Mouse (Mus musculus): ENCODE data around the gene Crybg1. TPM values are rescaled to one million over a fixed set of nuclear protein-coding genes. Genes with fewer than 3 reads are reported as not detected.
"Not testable (repeated sequence)": the region's sequence is repeated elsewhere in the genome, so short reads cannot be mapped to it uniquely, and the experiment has no call there.

The Crybg1 gene
- polyA plus RNA-seq, 1 experiment: 0.41 TPM

DNA sequence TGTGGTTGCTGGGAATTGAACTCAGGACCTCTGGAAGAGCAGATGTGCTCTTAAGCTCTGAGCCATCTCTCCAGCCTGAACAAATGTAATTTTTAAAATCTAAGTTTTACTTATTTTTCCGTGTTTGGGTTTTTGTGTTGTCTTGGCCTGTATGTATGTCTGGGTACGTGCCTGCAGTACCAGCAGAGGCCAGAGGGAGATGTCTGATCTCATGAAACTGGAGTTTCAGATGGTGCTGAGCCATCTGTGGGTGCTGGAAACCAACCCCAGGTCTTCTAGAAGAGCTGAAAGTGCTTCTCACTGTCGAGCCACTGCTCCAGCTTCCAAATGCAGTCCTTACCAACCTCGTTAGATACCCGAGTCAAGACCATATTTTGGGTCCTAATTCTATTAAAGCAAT is 157.4 kb downstream of the Crybg1 start:
- Histone ChIP-seq H3K4me1 (ENCODE audit: control insufficient read depth, insufficient read depth, low read length) (no peaks in the 10 kb centered on the region), H3K27me3 (ENCODE audit: control insufficient read depth, insufficient read depth, low read length) (no peaks in the 10 kb centered on the region), H3K4me3 (ENCODE audit: control insufficient read depth, low read depth, low read length) (no peak overlapping the region), H3K27ac (ENCODE audit: control insufficient read depth, insufficient read depth, low read depth, low read length) (no peak overlapping the region), H3K36me3 (ENCODE audit: control insufficient read depth, insufficient read depth, low read length) (no peaks in the 10 kb centered on the region)
- no peak for TF ChIP-seq CTCF (IDR thresholded peaks at IDR 0.05; ENCODE audit: control insufficient read depth, insufficient read depth, insufficient replicate concordance, low read depth, low read length)
- no peak for TF ChIP-seq POLR2A (IDR thresholded peaks at IDR 0.05; ENCODE audit: control insufficient read depth, low read depth, low read length)

DNA sequence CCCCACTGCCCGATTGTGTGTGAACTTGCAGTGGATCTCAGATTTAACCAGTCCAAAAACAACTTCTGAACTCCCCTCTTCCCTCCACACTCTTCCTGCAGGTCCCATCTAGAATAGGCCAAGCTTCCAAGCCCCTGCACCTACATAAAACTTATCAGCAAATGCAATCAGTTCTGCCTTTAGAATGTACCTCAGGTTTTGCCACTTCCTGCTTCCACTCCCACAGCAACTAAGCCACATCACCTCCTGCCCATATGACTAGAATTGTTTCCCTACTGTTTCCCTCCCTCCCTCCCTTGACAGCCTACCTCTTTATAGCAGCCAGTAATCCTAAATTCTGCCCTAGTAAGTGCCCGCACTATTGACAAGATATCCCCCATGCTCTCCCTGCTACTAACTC is 164.8 kb downstream of the Crybg1 start:
- Histone ChIP-seq H3K27ac (ENCODE audit: control insufficient read depth, insufficient read depth, low read depth, low read length) (no peak overlapping the region), H3K36me3 (ENCODE audit: control insufficient read depth, insufficient read depth, low read length) (no peaks in the 10 kb centered on the region), H3K27me3 (ENCODE audit: control insufficient read depth, insufficient read depth, low read length) (no peaks in the 10 kb centered on the region), H3K4me1 (ENCODE audit: control insufficient read depth, insufficient read depth, low read length) (no peaks in the 10 kb centered on the region), H3K4me3 (ENCODE audit: control insufficient read depth, low read depth, low read length) (no peak overlapping the region)
- TF ChIP-seq POLR2A (IDR thresholded peaks at IDR 0.05; ENCODE audit: control insufficient read depth, low read depth, low read length): no peak
- no peak for TF ChIP-seq CTCF (IDR thresholded peaks at IDR 0.05; ENCODE audit: control insufficient read depth, insufficient read depth, insufficient replicate concordance, low read depth, low read length)

DNA sequence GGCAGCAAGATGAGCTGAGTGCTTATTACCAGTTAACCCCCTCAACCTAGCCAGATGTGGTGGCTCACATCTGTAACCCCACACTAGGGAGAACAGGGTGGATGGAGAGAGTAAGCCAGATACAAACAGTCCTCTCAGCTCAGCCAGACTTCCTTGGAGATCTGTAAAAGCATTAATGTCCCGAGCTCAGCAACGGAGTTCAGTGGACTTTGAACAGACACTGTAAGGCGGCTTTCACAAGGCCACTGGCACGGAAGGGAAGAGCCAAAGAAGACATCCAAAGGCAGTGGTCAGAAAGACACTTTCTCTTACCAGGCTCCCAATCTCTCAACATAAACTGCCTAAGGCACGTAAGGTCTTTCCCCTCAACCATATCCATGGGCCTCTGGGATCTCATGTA is 165.4 kb downstream of the Crybg1 start:
- no peak overlapping the region for H3K27ac ChIP-seq (ENCODE audit: control insufficient read depth, insufficient read depth, low read depth, low read length)
- H3K4me1 ChIP-seq (ENCODE audit: control insufficient read depth, insufficient read depth, low read length): no peaks in the 10 kb centered on the region
- no peaks in the 10 kb centered on the region for H3K27me3 ChIP-seq (ENCODE audit: control insufficient read depth, insufficient read depth, low read length)
- no peak for TF ChIP-seq POLR2A (IDR thresholded peaks at IDR 0.05; ENCODE audit: control insufficient read depth, low read depth, low read length)
- no peaks in the 10 kb centered on the region for H3K36me3 ChIP-seq (ENCODE audit: control insufficient read depth, insufficient read depth, low read length)
- H3K4me3 ChIP-seq (ENCODE audit: control insufficient read depth, low read depth, low read length): no peak overlapping the region

DNA sequence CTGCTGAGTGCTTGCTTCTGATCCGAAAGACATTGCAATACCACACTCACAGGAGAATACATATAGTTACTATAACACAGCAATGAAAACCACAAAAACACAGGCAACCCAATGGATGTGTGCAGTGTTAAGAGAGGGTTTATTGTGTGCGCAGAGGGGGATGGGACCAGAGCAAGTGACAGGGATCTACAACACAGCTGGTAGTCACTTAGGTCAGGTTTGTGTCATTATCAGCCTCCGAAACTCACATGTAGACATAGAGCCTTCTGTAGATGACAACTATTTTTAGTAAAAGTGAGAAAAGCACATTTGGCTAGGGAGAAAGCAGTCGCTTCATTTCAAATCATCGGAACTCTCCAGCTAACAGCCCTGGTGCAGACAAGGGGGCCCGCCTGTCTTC is 166.2 kb downstream of the Crybg1 start:
- no peaks in the 10 kb centered on the region for H3K27me3 ChIP-seq (ENCODE audit: control insufficient read depth, insufficient read depth, low read length)
- TF ChIP-seq CTCF (IDR thresholded peaks at IDR 0.05; ENCODE audit: control insufficient read depth, insufficient read depth, insufficient replicate concordance, low read depth, low read length): no peak
- no peak for TF ChIP-seq POLR2A (IDR thresholded peaks at IDR 0.05; ENCODE audit: control insufficient read depth, low read depth, low read length)
- no peak overlapping the region for H3K4me3 ChIP-seq (ENCODE audit: control insufficient read depth, low read depth, low read length)
- no peaks in the 10 kb centered on the region for H3K4me1 ChIP-seq (ENCODE audit: control insufficient read depth, insufficient read depth, low read length)
- no peak overlapping the region for H3K27ac ChIP-seq (ENCODE audit: control insufficient read depth, insufficient read depth, low read depth, low read length)
- no peaks in the 10 kb centered on the region for H3K36me3 ChIP-seq (ENCODE audit: control insufficient read depth, insufficient read depth, low read length)

DNA sequence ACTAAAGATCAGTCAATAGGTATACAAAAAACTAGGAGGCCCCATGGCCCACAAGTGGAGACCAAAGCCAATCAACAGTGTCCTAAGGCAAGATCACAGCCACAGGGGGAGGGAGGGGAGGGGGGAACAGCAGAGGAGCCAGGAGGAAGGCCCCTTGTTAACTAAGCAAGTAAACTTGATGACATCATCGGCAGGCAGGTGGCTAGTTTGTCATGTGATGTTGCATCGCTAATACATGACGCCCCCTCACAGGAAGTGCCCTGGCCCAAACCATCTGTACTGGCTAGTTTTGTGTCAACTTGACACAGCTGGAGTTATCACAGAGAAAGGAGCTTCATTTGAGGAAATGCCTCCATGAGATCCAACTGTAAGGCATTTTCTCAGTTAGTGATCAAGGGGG is 167.9 kb downstream of the Crybg1 start:
- H3K27ac ChIP-seq (ENCODE audit: control insufficient read depth, insufficient read depth, low read depth, low read length); H3K4me3 ChIP-seq (ENCODE audit: control insufficient read depth, low read depth, low read length); H3K4me1 ChIP-seq (ENCODE audit: control insufficient read depth, insufficient read depth, low read length); H3K36me3 ChIP-seq (ENCODE audit: control insufficient read depth, insufficient read depth, low read length); H3K27me3 ChIP-seq (ENCODE audit: control insufficient read depth, insufficient read depth, low read length): not testable (repeated sequence)

DNA sequence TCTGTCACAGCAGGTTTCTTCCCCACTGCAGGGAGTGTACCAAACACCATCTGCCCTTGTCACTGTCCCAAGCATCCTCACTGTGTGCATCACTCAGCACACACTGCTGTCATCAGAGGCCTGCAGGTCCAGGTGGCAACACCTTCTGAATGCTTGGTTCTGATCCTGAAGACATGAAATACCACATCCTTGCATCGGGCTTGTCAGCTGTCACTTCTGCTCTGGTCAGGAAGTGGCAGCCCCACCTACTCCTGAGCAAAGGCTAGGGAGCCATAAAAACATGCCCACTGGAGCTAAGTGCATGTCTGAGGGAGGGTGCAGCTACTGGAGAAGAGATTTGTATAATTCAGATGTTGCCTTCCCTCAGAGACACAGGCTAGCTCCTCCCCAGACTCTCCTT is 168.6 kb downstream of the Crybg1 start:
- Histone ChIP-seq H3K27ac (ENCODE audit: control insufficient read depth, insufficient read depth, low read depth, low read length) (no peak overlapping the region), H3K36me3 (ENCODE audit: control insufficient read depth, insufficient read depth, low read length) (no peaks in the 10 kb centered on the region), H3K4me3 (ENCODE audit: control insufficient read depth, low read depth, low read length) (no peak overlapping the region), H3K27me3 (ENCODE audit: control insufficient read depth, insufficient read depth, low read length) (no peaks in the 10 kb centered on the region), H3K4me1 (ENCODE audit: control insufficient read depth, insufficient read depth, low read length) (no peaks in the 10 kb centered on the region)
- TF ChIP-seq POLR2A (IDR thresholded peaks at IDR 0.05; ENCODE audit: control insufficient read depth, low read depth, low read length) (no peak), CTCF (IDR thresholded peaks at IDR 0.05; ENCODE audit: control insufficient read depth, insufficient read depth, insufficient replicate concordance, low read depth, low read length) (no peak)

DNA sequence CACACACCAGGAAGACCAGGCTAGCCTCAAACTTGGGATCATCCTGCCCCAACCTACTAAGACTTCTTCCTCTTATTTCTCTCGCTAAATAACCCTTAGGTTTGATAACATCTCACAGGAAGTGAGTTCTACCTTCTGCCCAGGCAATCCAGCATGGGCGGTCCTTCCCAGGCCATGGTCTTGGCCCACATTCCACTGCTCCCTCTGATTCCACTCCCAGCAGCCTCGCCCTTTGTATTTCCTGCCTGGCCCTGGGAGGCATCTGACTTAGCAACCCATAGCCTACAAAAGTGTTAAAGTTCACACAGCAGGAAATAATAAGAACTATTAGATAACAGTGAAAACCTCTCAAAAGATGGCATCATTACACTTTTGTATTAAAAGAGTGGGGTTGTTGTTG is 171.3 kb downstream of the Crybg1 start:
- Histone ChIP-seq H3K27ac (ENCODE audit: control insufficient read depth, insufficient read depth, low read depth, low read length) (no peak overlapping the region), H3K4me1 (ENCODE audit: control insufficient read depth, insufficient read depth, low read length) (no peaks in the 10 kb centered on the region), H3K36me3 (ENCODE audit: control insufficient read depth, insufficient read depth, low read length) (no peaks in the 10 kb centered on the region), H3K27me3 (ENCODE audit: control insufficient read depth, insufficient read depth, low read length) (no peaks in the 10 kb centered on the region), H3K4me3 (ENCODE audit: control insufficient read depth, low read depth, low read length) (no peak overlapping the region)
- TF ChIP-seq POLR2A (IDR thresholded peaks at IDR 0.05; ENCODE audit: control insufficient read depth, low read depth, low read length) (no peak), CTCF (IDR thresholded peaks at IDR 0.05; ENCODE audit: control insufficient read depth, insufficient read depth, insufficient replicate concordance, low read depth, low read length) (no peak)

DNA sequence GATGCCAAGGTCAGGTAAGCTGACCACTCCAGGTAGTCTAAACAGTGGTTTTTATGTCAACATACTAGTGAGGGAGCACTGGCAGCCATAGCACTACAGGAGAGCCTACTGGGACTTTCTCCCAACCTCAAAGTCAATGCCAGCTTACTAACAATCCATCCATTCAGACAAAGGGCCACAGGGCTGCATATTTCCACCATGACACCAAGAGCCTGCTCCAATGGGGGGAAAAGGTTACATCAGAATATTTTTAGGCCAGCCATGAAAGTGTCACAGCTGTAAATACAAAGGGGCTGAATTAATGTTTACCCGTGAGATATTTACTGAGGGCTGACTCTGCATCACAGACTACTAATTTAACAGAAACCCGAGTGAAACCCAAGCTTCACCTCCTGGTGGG is 175.4 kb downstream of the Crybg1 start:
- Histone ChIP-seq H3K4me3 (ENCODE audit: control insufficient read depth, low read depth, low read length) (no peak overlapping the region), H3K36me3 (ENCODE audit: control insufficient read depth, insufficient read depth, low read length) (no peaks in the 10 kb centered on the region), H3K4me1 (ENCODE audit: control insufficient read depth, insufficient read depth, low read length) (no peaks in the 10 kb centered on the region), H3K27ac (ENCODE audit: control insufficient read depth, insufficient read depth, low read depth, low read length) (no peak overlapping the region), H3K27me3 (ENCODE audit: control insufficient read depth, insufficient read depth, low read length) (no peaks in the 10 kb centered on the region)
- TF ChIP-seq POLR2A (IDR thresholded peaks at IDR 0.05; ENCODE audit: control insufficient read depth, low read depth, low read length) (no peak), CTCF (IDR thresholded peaks at IDR 0.05; ENCODE audit: control insufficient read depth, insufficient read depth, insufficient replicate concordance, low read depth, low read length) (no peak)
